Mouse (Mus musculus) neural tube, embryonic 14.5 days (tissue): ENCODE measurements at regions not wholly inside any gene's neighbourhood (a gene's known extent, or its start where the extent isn't known, plus 50 kb on each side); places are given as distances from the start of the nearest gene placed in this dataset.

Source experiments
- ATAC-seq: fragments of 200-750 bp; cut with Nextera tagmentation; 2 replicates; pipeline ENCODE4 v1.8.0; 2017; ENCODE audit warnings: low read depth, mild to moderate bottlenecking, moderate TSS enrichment, moderate library complexity
- H3K27ac ChIP-seq: fragments of 300-500 bp; sonication (generic); 2 replicates; pipeline ENCODE4 v1.5.1; 2014; ENCODE audit warnings: low read depth, mild to moderate bottlenecking, control low read depth, low read length, moderate library complexity, mixed read lengths
- H3K27me3 ChIP-seq: fragments of 300-500 bp; sonication (generic); 2 replicates; pipeline ENCODE4 v1.6.1; 2014; ENCODE audit warnings: low read length; ENCODE audit not compliant: control insufficient read depth, insufficient read depth
- H3K36me3 ChIP-seq: fragments of 300-500 bp; sonication (generic); 2 replicates; pipeline ENCODE4 v1.6.1; 2014; ENCODE audit warnings: low read length, mixed read lengths; ENCODE audit not compliant: control insufficient read depth, insufficient read depth
- H3K4me1 ChIP-seq: fragments of 300-500 bp; sonication (generic); 2 replicates; pipeline ENCODE4 v1.6.1; 2014; ENCODE audit warnings: low read length; ENCODE audit not compliant: control insufficient read depth, insufficient read depth
- H3K4me2 ChIP-seq: fragments of 300-500 bp; sonication (generic); 2 replicates; pipeline ENCODE4 v1.6.1; 2014; ENCODE audit warnings: mild to moderate bottlenecking, low read depth, low read length, control low read depth
- H3K4me3 ChIP-seq: fragments of 300-500 bp; sonication (generic); 2 replicates; pipeline ENCODE4 v1.5.1; 2014; ENCODE audit warnings: low read depth, low read length, control low read depth, mixed read lengths
- H3K9ac ChIP-seq: fragments of 300-500 bp; sonication (generic); replicated peaks from 2 replicates; pipeline ENCODE4 v1.6.1; 2014; ENCODE audit warnings: low read depth, mild to moderate bottlenecking, control low read depth, low read length, mixed read lengths
- H3K9me3 ChIP-seq: fragments of 300-500 bp; sonication (generic); 2 replicates; pipeline ENCODE4 v1.6.1; 2016; ENCODE audit warnings: low read length; ENCODE audit not compliant: control insufficient read depth
- WGBS: fragments of 180-500 bp; shearing (Covaris S2); extraction: QIAGEN DNeasy Blood & Tissue Kit; methylation state at CpG from one replicate; pipeline ENCODE4 v1.1.7; 2014; 5-methylcytosine and 5-hydroxymethylcytosine counted together

DNA sequence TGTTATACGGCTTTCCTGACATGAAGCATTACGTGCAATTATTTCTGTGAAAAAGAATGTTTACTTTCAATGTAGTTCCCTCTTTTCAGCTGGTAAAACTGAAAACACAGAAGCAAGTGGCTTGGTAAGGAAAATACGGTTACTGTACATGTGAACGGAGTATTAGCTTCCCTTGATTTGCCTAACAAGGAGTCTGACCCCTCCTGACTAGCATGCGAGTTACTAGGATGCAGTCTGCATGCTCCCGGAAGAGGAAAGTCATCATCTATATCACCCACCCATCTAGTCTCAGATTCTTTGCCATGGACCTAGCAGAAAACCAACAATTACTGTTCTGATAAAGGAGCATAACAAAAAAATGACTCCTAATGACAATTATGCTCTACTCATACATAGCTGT is 611.5 kb downstream of the Slc22a22 start:
- ATAC-seq: peak; percentile 41; the same call in 1 of the 2 replicates
- H3K27ac ChIP-seq: no peak overlapping the region
- no peaks in the 10 kb centered on the region; the same call in 1 of the 2 replicates for H3K4me1 ChIP-seq
- WGBS: 35% methylated on average over 6 of the region's 6 CpGs
- H3K4me2 ChIP-seq: no peak overlapping the region
- H3K9me3 ChIP-seq: no peaks in the 10 kb centered on the region
- H3K9ac ChIP-seq: no peak overlapping the region
- no peaks in the 10 kb centered on the region for H3K27me3 ChIP-seq
- H3K36me3 ChIP-seq: no peaks in the 10 kb centered on the region
- no peak overlapping the region for H3K4me3 ChIP-seq

DNA sequence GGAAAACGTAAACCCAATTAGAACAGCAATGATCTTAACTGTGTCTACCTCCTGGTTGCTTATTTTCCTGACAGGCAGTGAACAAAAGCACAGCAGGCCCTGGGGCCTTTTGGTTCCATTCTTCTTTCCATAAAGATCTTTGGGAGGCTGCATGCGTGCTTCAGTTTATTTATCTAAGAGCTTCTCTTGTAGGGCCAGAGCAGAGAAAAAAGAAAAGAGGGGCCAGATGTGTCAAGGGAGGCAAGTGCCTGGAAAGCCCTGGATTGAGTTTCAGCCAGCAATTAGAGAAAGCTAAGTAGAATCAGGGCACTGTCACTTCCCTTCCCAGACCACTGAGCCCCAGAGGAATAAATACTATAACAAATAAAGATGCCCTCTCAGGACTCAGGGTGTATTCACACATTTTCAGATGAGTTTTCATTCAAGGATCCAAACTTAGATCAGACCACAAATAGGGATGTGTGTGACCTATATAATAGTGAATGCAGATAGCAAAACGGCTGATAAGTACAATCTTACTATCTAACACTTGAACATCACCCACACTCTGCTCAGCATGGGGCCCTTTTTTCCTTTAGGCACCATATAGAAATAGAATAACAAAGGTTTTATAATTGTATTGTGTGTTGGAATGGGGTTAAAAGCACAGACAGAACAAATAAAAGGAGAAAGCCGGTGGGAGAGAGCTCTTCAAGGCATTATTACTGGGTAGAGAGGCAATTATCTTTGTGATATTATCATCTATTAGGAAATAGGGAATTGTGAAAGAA is 612.2 kb downstream of the Slc22a22 start:
- Histone ChIP-seq H3K9me3 (no peaks in the 10 kb centered on the region), H3K4me3 (no peak overlapping the region), H3K36me3 (no peaks in the 10 kb centered on the region), H3K4me2 (no peak overlapping the region), H3K9ac (no peak overlapping the region), H3K27me3 (no peaks in the 10 kb centered on the region), H3K27ac (no peak overlapping the region), H3K4me1 (no peaks in the 10 kb centered on the region; the same call in 1 of the 2 replicates)
- WGBS: 5% methylated on average over 4 of the region's 4 CpGs
- ATAC-seq: peak; percentile 60; the same call in 1 of the 2 replicates

- Histone ChIP-seq H3K4me3 (no peak overlapping the region), H3K9ac (no peak overlapping the region), H3K27me3 (no peaks in the 10 kb centered on the region), H3K4me2 (no peak overlapping the region), H3K27ac (no peak overlapping the region), H3K4me1 (no peaks in the 10 kb centered on the region), H3K9me3 (no peaks in the 10 kb centered on the region), H3K36me3 (no peaks in the 10 kb centered on the region)
- WGBS: 37% methylated on average over 4 of the region's 4 CpGs
- ATAC-seq: no peak
Observed at GRCm38 (mm10) chr15:56858627-56859334, 618.6 kb downstream of the Slc22a22 start.

- Histone ChIP-seq H3K27ac (no peak overlapping the region), H3K27me3 (no peaks in the 10 kb centered on the region), H3K4me2 (no peak overlapping the region), H3K4me1 (no peaks in the 10 kb centered on the region), H3K36me3 (no peaks in the 10 kb centered on the region), H3K4me3 (no peak overlapping the region), H3K9me3 (no peaks in the 10 kb centered on the region), H3K9ac (no peak overlapping the region)
- 6% methylated on average over 3 of the region's 3 CpGs for WGBS
- ATAC-seq: peak; percentile 62; the same call in 1 of the 2 replicates
Observed at GRCm38 (mm10) chr15:56858134-56858533, 619.3 kb downstream of the Slc22a22 start.

- 6% methylated on average over 2 of the region's 2 CpGs for WGBS
- 0 out of 2 replicates have a peak, but pooled peaks have one; percentile 31 for ATAC-seq
- Histone ChIP-seq H3K27me3 (no peaks in the 10 kb centered on the region), H3K4me3 (no peak overlapping the region), H3K9me3 (no peaks in the 10 kb centered on the region), H3K4me2 (no peak overlapping the region), H3K9ac (no peak overlapping the region), H3K4me1 (no peaks in the 10 kb centered on the region), H3K27ac (no peak overlapping the region), H3K36me3 (no peaks in the 10 kb centered on the region)
Observed at GRCm38 (mm10) chr15:56856057-56856456, 621.4 kb downstream of the Slc22a22 start.

GRCm38 (mm10) chr15:56853106-56853505 is 624.3 kb downstream of the Slc22a22 start:
- H3K9me3 ChIP-seq: no peaks in the 10 kb centered on the region
- no peak overlapping the region for H3K4me2 ChIP-seq
- ATAC-seq: no peak
- no peaks in the 10 kb centered on the region for H3K4me1 ChIP-seq
- H3K27ac ChIP-seq: no peak overlapping the region
- WGBS: 81% methylated on average over 5 of the region's 5 CpGs
- H3K4me3 ChIP-seq: no peak overlapping the region
- H3K9ac ChIP-seq: no peak overlapping the region
- H3K36me3 ChIP-seq: no peaks in the 10 kb centered on the region
- no peaks in the 10 kb centered on the region for H3K27me3 ChIP-seq

DNA sequence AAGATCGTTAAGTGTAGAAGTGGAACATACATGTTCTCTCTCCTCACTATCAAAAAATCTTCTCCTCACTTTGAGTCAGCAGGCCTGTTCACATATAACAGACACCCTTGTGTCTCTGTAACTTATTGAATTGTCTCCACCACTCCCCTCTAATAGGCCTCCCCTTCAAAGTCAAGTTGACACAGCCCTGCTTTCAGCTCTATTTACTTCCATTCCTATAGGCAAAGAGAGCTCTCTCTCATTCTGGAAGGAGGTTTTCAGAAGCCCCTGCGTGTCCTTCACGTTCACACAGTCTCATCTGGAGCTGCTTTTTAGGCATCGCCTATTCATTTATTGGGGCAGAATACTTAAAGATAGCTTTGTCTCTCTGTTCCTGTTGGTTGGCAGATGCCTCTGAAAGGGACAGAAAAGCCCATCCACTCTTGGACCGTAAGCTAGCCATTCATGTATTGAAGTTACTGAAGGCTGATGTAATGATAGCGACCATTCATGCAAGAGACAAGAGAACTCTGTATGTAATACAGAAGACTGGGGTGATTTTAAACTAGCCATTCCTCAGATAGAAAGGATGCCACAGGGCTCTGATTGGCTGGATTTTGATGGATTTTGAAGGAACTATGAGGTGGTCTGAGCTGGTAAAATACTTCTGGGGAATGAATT is 629.8 kb downstream of the Slc22a22 start:
- ATAC-seq: no peak; the same call in 1 of the 2 replicates

DNA sequence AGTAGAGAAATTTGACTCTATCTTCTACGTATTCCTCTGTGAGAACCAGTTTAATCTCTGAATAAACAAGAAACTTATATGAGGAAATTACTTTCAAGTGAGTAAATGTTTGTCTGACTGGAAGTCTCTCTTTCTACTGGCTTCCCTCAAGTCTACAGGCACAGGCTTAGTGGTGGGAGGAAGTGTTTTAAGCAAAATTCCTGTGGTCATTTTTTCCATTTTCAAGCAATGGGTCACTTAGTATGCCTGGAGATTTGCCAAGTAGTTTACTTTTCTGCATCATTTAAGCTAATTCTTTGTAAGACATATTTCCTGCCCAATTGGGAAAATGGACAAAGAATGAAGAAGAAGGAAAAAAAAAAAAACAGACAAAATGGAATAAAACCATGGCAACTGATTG is 632.9 kb downstream of the Slc22a22 start:
- no peaks in the 10 kb centered on the region for H3K9me3 ChIP-seq
- no peak for ATAC-seq
- 78% methylated on average over 1 of the region's 1 CpGs for WGBS

More for the DNA sequence above, 629.8 kb downstream of the Slc22a22 start:
- no peak overlapping the region for H3K4me2 ChIP-seq
- H3K27ac ChIP-seq: no peak overlapping the region
- WGBS: 57% methylated on average over 6 of the region's 6 CpGs
- H3K9me3 ChIP-seq: no peaks in the 10 kb centered on the region
- H3K9ac ChIP-seq: no peak overlapping the region
- no peaks in the 10 kb centered on the region for H3K36me3 ChIP-seq
- H3K4me1 ChIP-seq: no peaks in the 10 kb centered on the region
- no peaks in the 10 kb centered on the region for H3K27me3 ChIP-seq
- no peak overlapping the region for H3K4me3 ChIP-seq

DNA sequence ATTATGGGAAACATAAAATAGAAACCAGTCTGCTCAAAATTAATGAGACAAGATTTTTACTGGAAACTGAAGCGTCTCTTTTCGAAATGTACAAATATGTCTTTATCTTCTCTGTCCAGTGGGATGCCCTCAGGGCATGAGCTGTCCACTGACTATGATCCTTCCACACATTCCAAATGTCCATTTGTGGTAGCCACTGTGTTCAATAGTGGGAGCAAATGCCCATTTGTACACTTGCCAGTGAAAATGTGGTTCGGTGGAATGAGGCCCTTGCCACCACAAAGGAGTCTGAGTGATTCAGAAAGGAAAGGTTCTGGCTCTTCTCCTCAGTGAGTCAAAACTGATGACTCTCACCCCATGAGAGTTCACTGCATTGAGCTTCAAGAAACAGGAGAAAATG is 635.9 kb downstream of the Slc22a22 start:
- WGBS: 91% methylated on average over 3 of the region's 3 CpGs
- no peak for ATAC-seq
- H3K36me3 ChIP-seq: no peaks in the 10 kb centered on the region

More for the DNA sequence above, 632.9 kb downstream of the Slc22a22 start:
- H3K4me3 ChIP-seq: no peak overlapping the region
- H3K27ac ChIP-seq: no peak overlapping the region
- no peaks in the 10 kb centered on the region for H3K4me1 ChIP-seq
- no peak overlapping the region for H3K9ac ChIP-seq
- H3K36me3 ChIP-seq: no peaks in the 10 kb centered on the region
- no peak overlapping the region for H3K4me2 ChIP-seq
- H3K27me3 ChIP-seq: no peaks in the 10 kb centered on the region

More for the DNA sequence above, 635.9 kb downstream of the Slc22a22 start:
- Histone ChIP-seq H3K4me1 (no peaks in the 10 kb centered on the region), H3K27ac (no peak overlapping the region), H3K27me3 (no peaks in the 10 kb centered on the region), H3K4me3 (no peak overlapping the region), H3K4me2 (no peak overlapping the region), H3K9ac (no peak overlapping the region), H3K9me3 (no peaks in the 10 kb centered on the region)
